Mouse (Mus musculus) granulocyte monocyte progenitor cell, adult 5-6 weeks (primary cell): ENCODE data around the gene Xpnpep3. TPM values are rescaled to one million over a fixed set of nuclear protein-coding genes. Genes with fewer than 3 reads are reported as not detected.

ENCODE experiments used
- ATAC-seq: replicated peaks from 2 replicates; pipeline ENCODE4 v1.8.0; 2016; ENCODE audit warnings: mild to moderate bottlenecking, moderate TSS enrichment, inconsistent platforms; ENCODE audit not compliant: poor library complexity, severe bottlenecking
- total RNA-seq, 2 experiments: library from RNA; stranded (forward) in 1 of 2; stranded (reverse) in 1 of 2; fragments of 200-712, 200-1000 nt in 1 of 2; fragments of >200 nt in 1 of 2; fragmentation: Nextera tagmentation in 1 of 2; gene quantifications; 2 replicates each; pipeline ENCODE4 v1.2.3; 2014 to 2017

The Xpnpep3 gene
- total RNA-seq, 2 experiments from 2014 or later = 17.3 to 22.4 TPM

GRCm38 (mm10) chr15:81394211-81394915 is 5.6 kb upstream of the Xpnpep3 start:
- ATAC-seq = no peak

DNA sequence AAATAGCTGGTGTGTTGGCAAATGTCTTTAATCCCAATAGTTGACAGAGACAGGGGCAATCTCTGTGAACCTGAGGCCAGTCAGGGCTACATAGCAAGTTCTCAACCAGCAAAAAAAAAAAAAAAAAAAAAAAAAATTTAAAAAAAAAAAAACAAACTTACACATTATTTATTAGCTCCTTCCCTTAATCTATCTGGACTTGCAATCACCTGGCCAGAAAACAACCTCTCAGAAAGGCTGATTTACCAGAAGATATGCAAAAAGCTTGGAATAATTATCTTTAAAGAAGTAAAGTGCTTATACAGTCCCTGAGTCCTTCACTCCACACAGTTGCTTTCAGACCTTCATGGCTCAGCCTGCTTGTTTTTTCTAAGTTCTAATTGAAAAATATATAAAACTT is 1.7 kb upstream of the Xpnpep3 start:
- no peak for ATAC-seq

DNA sequence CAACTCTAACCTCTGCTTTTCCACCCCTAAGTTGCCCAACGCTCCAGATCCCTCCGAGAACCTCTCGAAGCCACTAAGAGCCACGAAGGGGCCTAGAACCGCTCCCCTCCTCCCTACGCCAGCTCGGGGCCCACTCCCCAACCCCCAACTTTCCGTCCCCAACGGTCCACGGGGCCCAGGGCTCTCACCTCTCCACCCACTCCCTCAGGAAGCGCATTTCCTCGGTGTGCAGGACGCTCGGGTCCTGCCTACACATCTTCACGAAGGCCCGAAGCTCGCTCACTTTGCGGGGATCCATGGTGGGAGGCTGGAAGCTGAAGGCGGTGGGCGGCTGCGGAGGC is 671 bp upstream of the Xpnpep3 start:
- ATAC-seq = no peak; the same call in 1 of the 2 replicates

DNA sequence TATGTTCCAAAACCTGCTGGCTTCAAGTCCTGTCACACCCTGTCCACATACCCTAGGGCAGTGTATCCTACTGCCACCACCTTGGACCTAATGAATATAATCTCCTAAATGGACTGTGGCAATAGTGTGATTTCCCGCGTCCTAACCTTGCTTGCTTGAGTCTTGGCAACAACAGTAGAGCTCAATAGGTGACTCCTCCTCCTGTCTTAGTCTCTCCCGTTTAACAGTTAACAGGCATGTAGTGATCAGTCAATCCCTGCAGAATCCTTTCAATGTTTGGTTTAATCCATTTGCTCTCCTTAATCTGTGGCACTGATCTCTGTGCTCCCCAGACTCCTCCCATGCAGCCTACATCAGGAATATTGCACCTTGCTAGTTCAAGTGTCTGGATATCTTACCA is 5.1 kb downstream of the Xpnpep3 start:
- ATAC-seq = no peak

- ATAC-seq = no peak
These were observed 8.3 kb downstream of the Xpnpep3 start, which contains the start of gene Dnajb7 for GRCm38 (mm10) chr15:81408199-81408598. Dnajb7 (minus strand) TSS chr15:81408299.

GRCm38 (mm10) chr15:81416763-81417310 is 16.9 kb downstream of the Xpnpep3 start:
- ATAC-seq = peak; percentile 85

GRCm38 (mm10) chr15:81418065-81418464 is 18.1 kb downstream of the Xpnpep3 start:
- no peak for ATAC-seq

DNA sequence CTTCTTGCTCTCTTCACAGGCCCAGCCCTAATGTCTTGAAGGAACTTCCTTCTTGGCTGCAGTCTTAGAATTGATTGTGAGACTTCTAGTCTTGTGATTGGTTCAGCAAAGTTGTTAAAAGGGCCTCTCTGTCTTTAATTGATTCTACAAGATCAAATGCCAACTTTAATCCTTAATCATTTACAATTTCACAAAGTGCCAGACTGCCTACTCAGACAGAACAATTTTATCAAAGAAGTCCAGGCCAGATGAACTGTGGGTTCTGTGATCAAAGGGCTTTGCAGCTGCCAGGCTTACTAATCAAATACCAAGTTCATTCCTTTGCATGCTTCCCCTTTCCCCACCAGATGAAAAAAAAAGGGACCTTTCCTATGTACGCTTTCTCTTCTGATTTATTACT is 21.5 kb downstream of the Xpnpep3 start:
- peak; percentile 67 for ATAC-seq

DNA sequence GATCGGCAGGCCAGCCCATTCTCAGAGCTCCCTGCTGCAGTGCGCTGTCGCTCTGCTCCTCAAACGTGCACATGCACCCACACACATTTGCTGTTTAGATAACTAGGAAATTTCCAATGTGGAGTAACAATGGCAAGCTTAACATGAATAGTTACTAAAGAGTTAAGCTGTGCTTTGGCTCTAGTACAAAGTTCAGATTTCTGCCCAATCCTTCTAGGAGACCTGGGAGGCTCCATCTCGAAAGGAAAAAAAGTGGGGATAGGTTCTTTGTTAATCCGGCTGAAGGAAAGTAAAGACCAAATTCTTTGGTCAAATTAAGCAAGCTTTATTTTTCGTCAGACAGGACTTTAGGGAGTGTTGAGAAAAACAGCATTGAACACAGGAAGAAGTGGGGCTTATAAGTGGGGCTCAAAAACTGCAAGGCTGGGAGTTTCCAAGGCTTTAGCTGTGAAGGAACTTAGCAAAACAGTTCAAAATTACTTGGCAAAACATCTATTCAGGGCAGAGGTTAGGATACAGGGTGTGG is 22.3 kb downstream of the Xpnpep3 start:
- ATAC-seq = no peak

GRCm38 (mm10) chr15:81425311-81425710 is 25.4 kb downstream of the Xpnpep3 start:
- ATAC-seq = no peak

DNA sequence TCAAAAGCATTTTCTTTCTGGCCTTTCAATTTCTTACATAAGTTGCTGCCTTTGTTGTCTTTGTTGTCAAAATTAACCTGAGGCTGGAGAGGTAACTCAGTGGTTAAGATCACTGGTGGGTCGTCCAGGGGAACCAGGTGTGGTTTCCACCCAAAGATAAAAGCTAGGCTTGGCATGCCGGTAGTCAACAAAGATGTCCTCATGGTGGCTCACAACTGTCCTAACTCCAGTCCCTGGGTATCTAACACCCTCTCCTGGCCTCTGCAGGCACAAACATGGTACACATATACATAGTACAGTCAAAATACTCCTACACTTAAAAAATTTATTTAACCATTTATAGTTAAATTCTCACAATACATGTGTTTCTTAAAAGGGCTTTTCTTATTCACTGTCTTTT is 28.0 kb downstream of the Xpnpep3 start:
- ATAC-seq = no peak

- ATAC-seq = no peak
These were observed 31.3 kb downstream of the Xpnpep3 start for GRCm38 (mm10) chr15:81431195-81431594.

DNA sequence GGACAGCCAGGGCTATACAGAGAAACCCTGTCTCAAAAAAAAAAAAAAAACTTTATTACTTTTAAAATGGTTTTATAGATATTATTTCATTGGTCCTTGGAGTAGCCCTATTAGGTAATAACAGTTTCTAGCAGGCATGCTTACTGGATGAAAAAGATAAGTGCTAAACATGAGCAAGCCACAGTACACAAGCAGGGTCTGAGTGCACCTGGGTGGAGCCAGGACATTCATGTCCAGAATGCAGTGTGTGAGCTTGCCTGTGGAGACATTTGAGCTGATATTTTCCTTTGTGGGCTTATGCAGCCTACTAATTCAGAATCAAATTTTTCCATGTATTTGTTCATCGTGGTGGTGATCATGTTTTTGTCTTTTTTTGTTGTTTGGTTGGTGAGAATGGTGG is 38.4 kb downstream of the Xpnpep3 start:
- no peak for ATAC-seq

- no peak for ATAC-seq
These were observed 39.3 kb downstream of the Xpnpep3 start for GRCm38 (mm10) chr15:81439236-81439635.

GRCm38 (mm10) chr15:81448463-81448862 is 48.5 kb downstream of the Xpnpep3 start:
- ATAC-seq = peak; percentile 66

GRCm38 (mm10) chr15:81461523-81461922 is 61.6 kb downstream of the Xpnpep3 start:
- ATAC-seq = no peak

DNA sequence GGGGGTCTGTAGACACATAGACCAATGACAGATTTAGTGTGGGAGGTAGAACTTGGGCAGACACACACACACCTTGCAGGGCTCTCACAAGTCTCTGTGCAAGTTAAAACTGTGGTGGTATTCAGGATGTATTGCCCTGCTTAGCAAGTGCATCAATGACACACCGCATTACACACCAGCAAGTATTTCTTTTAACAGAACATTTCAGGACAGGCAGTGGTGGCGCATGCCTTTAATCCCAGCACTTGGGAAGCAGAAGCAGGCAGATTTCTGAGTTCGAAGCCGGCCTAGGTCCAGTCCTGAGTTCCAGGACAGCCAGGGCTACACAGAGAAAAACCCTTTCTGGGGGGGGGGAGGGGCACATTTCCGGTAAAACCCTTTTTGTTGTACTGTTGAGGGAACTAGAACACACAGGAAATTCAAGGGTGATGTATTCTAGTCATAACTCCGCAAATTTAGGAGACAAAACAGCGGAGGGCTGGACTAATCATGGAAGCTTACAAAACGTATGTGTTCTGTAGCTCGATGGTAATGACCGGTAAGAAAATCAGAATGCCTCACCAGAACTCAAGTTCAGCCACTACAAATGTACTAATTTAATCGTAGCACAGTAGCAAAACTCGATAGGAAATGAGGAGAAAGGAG is 65.2 kb downstream of the Xpnpep3 start:
- no peak for ATAC-seq

DNA sequence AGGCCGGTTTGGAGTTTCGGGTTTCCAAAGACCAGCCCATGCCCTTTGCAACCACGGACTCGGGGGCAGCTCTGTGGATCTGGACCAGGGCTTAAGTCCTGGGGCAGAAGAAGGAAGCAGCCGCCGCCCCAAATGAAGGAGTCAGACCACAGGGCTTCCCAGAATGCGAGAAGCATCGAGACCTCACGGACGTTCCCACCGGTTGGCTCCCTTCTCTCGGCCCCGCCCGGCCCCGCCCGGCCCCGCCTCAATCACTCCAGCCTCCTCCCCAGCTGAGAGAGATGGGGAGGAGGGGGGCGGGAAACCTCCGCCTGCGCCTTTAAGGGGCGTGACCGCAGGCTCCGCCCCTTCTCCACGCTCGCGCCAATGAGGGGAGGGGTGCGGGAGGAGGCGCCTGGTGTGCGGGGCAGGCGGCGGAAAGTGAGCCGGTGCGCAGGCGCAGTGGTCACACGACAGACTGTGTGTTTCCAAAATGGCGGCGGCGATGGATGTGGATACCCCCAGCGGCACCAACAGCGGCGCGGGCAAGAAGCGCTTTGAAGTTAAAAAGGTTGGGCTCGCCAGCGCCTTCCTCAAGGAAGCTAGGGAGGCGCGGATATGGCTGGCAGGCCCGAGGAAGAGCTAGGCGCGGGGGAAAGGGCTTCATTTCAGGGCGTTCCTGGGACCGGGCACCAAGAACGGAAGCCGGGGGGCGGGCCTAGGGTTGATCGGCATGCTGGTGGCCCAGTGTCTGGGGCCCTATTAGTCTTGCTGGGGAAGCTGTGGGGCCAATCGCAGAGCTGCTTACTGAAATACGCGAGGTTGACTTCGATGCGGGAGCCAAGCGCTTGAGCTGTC is 66.2 kb downstream of the Xpnpep3 start, which contains the start of gene Rbx1:
Rbx1 (plus strand) TSS at position 396 of the 837 bp plus-strand sequence.
- peak; percentile 95 for ATAC-seq

- no peak for ATAC-seq
These were observed 66.8 kb downstream of the Xpnpep3 start for GRCm38 (mm10) chr15:81466738-81467113.

DNA sequence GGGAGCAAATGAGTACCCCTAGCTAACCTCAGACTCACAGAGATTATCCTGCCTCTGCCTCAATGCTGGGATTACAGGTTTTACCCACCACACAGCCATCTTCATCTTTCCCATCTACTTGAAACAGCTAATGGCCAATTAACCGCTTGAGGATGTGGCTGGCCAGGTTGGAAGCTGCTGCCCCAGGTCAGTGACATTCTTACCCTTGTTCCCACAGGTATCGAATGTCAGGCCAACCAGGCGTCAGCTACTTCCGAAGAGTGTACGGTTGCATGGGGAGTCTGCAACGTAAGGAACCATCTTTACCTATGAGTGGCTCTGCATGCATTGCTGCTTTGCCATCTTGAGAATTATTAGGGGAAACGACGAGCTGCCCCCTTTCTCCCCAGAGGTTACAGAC is 70.8 kb downstream of the Xpnpep3 start:
- no peak for ATAC-seq

DNA sequence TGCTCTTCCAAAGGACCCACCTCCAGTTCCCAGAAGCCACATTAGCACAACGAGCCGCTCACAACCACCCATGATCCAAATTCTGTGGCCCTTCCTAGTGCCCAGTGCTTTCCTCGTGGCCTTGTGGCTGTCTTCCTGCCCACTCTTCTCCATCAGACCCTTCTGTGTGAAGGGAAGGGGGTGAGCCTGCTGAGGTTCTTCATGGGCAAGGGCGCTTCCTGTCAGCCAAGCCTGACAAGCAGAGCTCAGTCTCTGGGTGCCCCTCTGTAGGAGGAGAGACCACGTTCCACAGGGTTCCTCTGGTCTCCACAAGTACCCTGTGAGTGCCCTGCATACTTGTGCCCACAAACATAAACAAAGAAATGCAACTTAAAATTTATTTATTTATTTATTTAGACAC is 72.3 kb downstream of the Xpnpep3 start:
- ATAC-seq = no peak
